Mouse (Mus musculus) liver, postnatal 0 days (tissue): Measurements from ENCODE around the gene Tent4a.

Experiments
- CTCF ChIP-seq: sonication (generic); IDR thresholded peaks from 2 replicates; pipeline ENCODE4 v1.5.1; 2016; ENCODE audit warnings: antibody characterized with exemption, low read depth
- EP300 ChIP-seq: IDR thresholded peaks from 2 replicates; pipeline ENCODE4 v1.6.1; 2016; ENCODE audit warnings: antibody characterized with exemption, low read depth, mild to moderate bottlenecking

- no peak for TF ChIP-seq CTCF
- no peak for TF ChIP-seq EP300
Measured at GRCm38 (mm10) chr13:69562004-69562403, 27.6 kb upstream of the Tent4a start.
